Mouse (Mus musculus) c-Kit-negative CD71-positive TER-119-positive erythroid progenitor cells, embryonic 14.5 days (primary cell): ENCODE measurements around the gene Slc16a4.

ENCODE experiments used
- DNase-seq: peaks from one replicate; pipeline ENCODE4 v3.0.0-alpha.2; 2013; ENCODE audit warnings: low read depth, low spot score

Gene Slc16a4

GRCm38 (mm10) chr3:107357700-107358234 is 66.7 kb downstream of the Slc16a4 start:
- DNase-seq: no peak

- no peak for DNase-seq
These were observed 69.3 kb downstream of the Slc16a4 start for GRCm38 (mm10) chr3:107360341-107360740.
